Mouse (Mus musculus) gastrocnemius, adult 18-20 months (tissue): ENCODE measurements at regions not wholly inside any gene's neighbourhood (a gene's known extent, or its start where the extent isn't known, plus 50 kb on each side); places are given as distances from the start of the nearest gene placed in this dataset.

ENCODE experiments used
- DNase-seq: peaks from one replicate; pipeline ENCODE4 v3.0.0; 2021; ENCODE audit warnings: low spot score

- no peak for DNase-seq
Measured at GRCm38 (mm10) chr13:83111503-83111902, 392.3 kb upstream of the Mef2c start.

DNA sequence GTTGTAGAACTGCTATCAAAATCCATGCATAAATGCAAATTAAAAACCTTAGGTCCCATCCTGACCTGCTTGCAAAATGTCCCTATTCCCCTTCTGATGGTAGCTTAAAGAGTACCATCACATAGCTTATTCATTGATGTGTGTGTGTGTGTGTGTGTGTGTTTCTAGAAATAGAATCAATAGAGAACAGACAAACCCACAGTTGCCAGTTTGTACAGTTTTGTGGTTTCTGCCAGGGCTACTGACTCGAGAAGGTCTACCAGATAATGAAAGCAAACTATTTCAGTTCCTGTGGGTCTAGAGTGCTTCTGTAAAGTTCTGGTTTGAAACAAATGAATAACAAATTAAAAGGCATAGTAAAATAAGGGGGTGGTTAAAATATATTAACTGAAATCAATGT is 391.5 kb upstream of the Mef2c start:
- DNase-seq = no peak

GRCm38 (mm10) chr13:83112741-83113140 is 391.1 kb upstream of the Mef2c start:
- no peak for DNase-seq

GRCm38 (mm10) chr13:83113808-83114207 is 390.0 kb upstream of the Mef2c start:
- no peak for DNase-seq

DNA sequence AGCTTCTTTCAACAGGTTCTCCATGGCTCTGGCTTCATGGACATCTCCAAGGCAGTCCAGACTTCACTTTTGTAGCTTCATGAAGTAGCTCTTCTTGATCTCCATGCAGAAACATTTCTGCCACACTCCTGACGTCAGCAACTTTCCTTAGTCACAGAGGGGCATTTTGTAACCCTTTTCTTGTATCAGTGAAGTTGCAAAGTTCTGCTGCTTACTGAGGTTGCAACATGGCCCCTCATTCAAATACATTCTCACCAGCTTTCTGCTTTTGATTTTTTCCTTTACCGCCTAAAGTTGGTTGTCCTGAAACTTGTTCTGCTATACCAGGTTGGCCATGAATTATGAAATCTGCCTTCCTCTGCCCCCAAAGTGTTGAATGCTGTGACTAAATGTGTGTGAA is 389.4 kb upstream of the Mef2c start:
- DNase-seq = no peak

DNA sequence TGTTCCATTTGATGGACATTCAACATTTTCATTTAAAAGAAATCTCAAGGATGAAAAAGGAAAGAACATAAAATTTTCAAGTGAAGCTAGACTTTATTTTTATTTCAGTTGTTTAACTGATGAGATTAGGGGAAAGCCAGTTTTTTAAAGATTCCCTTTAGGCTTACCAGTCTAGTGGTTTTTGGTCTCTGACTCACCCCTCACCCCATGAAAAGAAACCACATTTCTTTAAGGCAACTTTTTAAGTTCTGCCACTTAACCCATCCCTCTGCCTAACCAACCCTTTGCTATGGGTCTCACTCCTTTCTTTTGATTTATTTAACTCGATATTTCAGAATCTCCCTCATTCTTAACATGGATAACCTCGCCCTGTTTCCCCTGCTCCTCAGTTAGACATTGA is 388.1 kb upstream of the Mef2c start:
- DNase-seq = no peak

GRCm38 (mm10) chr13:83120343-83120742 is 383.5 kb upstream of the Mef2c start:
- DNase-seq = no peak

DNA sequence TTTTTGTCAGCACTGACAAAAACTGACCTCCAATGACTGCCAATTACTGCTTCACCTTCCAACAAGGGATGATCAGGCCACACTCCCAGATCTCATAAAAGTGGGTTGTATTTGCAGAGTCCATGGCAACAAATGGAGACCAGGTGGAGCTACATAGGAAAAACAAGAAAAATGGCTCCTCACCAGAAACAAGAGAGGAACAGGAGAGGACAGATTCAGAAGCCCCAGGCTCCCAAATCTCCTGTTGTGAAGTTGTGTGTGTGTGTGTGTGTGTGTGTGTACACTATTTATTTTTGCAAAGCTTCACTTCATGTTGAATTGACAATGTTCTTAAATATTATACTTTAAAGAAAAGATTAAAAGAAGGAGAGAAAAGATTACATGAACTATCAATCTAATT is 380.2 kb upstream of the Mef2c start:
- DNase-seq = no peak

DNA sequence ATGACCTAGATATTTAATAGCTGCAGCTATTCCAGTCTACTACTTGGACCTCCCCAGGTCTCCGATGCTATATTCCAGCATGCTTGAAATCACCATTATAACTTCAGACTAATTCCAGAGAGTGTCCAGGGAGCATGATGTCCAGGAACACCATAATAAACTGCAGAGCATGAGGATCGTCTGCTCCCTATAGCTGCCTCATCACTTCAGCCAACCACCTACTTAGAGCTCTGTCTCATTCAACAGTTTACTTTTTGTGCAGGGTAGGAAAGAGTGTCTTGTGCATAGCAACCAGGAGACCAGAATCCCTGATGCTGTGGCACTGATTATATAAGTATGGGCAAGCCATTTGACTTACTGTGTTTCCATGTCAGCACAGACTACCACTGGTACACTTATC is 379.2 kb upstream of the Mef2c start:
- peak; percentile 23 for DNase-seq

GRCm38 (mm10) chr13:83126438-83126837 is 377.4 kb upstream of the Mef2c start:
- no peak for DNase-seq

DNA sequence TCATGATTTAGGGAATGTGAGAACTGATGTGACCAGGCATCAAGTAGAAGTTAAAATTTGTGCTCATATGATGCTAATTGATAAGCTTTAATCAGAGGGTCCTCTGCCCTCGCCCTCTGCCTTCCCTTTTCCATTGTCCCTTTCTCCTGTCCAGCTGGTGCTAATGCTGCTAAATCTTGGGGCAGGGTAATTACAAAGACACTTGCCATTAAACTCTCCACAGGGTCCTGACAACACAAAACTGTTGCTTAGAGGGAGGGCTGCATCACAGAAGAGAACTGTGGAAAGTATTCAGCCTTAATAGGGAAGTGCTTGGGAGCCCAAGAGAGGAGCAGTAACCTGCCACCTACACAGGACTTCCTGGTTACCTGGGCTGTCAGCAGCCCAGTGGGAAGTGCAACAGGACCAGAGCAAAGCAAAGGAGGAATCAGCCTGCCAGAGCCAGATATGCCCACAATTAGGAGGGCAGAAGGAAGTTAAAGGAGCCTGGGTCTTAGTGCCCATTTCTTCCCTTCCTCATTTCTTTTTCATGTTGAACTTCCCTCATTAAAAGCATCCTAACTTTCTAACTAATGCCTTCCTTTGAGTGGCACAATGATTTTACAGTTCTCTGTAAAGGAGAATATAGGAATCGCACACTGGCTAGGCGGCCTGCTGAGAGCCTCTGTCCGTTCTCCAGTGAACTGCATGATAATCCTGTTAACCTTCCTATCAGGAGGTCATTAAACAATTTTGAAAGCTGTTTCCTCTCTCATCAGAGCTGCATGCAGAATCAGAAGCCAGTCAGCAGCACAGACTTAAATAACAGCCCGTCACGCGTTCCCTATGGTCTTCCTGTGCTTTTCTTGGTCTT is 372.5 kb upstream of the Mef2c start:
- DNase-seq = no peak

- DNase-seq = no peak
Measured at GRCm38 (mm10) chr13:83131982-83132354, 371.9 kb upstream of the Mef2c start.

GRCm38 (mm10) chr13:83132671-83133638 is 370.9 kb upstream of the Mef2c start:
- no peak for DNase-seq

DNA sequence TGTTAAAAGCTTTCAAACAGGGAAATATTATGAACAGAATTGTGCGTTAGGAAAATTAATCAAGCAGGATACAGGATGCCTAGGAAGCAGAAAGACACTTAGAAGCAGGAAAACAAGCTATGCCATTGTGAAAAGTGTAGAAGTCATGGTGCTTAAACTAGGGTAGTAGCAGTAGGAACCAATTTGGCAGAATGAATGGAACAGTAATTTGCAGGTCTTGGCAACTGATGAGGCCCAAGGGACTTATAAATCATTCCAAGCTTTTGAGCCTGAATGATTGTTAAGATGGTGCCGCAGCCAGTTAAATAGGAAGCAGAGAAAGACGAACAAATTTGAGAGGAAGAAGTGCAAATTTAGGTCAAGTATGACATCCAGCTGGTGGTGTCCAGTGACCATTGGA is 360.5 kb upstream of the Mef2c start:
- peak; percentile 7 for DNase-seq

GRCm38 (mm10) chr13:83154626-83155124 is 349.2 kb upstream of the Mef2c start:
- DNase-seq = no peak

- no peak for DNase-seq
Measured at GRCm38 (mm10) chr13:83159969-83160368, 343.9 kb upstream of the Mef2c start.

- DNase-seq = no peak
Measured at GRCm38 (mm10) chr13:83162761-83163160, 341.1 kb upstream of the Mef2c start.

DNA sequence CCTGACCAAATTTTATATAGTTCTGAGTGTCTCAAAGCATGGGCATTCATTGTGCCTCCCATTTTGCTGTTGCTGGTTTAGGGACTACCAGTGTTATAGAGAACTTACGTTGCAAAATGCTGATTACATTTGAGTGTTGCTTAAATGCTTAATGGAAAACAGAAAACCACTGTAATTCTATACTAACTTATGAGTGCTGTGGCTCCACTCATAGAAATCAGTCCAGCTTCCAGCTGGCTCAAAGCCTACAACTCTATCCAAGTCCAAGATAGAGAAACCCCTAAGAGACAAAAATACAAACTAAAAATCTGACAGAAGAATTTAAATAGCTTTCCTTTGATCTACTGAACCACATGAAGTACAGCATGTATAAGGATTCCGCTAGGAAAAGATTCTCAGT is 328.7 kb upstream of the Mef2c start:
- no peak for DNase-seq

GRCm38 (mm10) chr13:83201931-83202671 is 301.7 kb upstream of the Mef2c start:
- DNase-seq = no peak

DNA sequence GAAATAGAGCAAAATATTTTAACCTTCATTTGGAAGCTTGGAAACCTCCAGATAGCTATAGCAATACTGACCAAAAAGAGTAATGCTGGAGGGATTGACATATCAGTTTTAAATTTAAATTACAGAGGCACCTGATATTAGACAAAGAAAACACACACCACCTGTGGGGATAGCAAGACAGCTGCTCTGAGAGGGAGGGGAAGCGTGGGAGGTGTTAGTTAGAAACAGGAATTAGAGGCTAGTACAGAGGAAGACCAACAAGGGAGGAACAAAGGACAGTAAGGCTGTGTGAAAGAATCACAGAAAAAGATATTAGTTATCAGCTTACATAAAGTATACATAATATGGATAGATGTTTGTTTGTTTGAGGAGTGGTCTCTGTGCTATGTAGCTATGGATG is 297.2 kb upstream of the Mef2c start:
- DNase-seq = no peak

- peak; percentile 73 for DNase-seq
Measured at GRCm38 (mm10) chr13:83207513-83207912, 296.3 kb upstream of the Mef2c start.

DNA sequence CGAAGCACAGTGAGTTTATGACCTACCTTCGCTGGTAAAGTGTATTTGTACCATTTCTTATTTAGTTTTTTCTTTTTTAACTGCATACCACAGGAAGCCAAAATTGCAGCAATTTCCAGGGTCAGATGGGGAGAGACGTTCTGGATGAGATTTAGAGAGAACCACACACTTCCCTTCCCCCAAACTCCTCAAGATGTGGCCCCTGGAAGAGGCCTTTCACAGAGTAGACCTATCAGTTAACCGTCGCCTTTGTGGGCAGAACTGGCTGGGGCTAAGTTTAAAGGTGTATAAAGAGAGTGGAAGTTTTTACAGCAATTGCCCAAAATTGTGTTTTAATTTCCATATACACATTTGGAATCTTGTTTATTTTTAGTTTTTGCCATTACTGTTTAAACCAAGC is 295.7 kb upstream of the Mef2c start:
- DNase-seq = no peak
